Mouse (Mus musculus) bone marrow macrophage, adult 2 months (primary cell): ENCODE measurements at regions not wholly inside any gene's neighbourhood (a gene's known extent, or its start where the extent isn't known, plus 50 kb on each side); places are given as distances from the start of the nearest gene placed in this dataset.

Experiments used
- H3K27ac ChIP-seq: 2 replicates; pipeline ENCODE4 v1.5.1; 2012; ENCODE audit warnings: low read depth, low read length; ENCODE audit not compliant: insufficient read depth
- H3K4me1 ChIP-seq: 2 replicates; pipeline ENCODE4 v1.6.1; 2012; ENCODE audit warnings: low read length; ENCODE audit not compliant: control insufficient read depth, insufficient read depth
- H3K4me3 ChIP-seq: 2 replicates; pipeline ENCODE4 v1.5.1; 2012; ENCODE audit warnings: mild to moderate bottlenecking, low read length, moderate library complexity; ENCODE audit not compliant: insufficient read depth
- CTCF ChIP-seq: IDR thresholded peaks from 2 replicates; pipeline ENCODE4 v1.5.1; 2012; ENCODE audit warnings: low read depth, mild to moderate bottlenecking, low read length, moderate library complexity
- POLR2A ChIP-seq: IDR thresholded peaks from 2 replicates; pipeline ENCODE4 v1.6.1; 2012; ENCODE audit warnings: mild to moderate bottlenecking, low read depth, low read length, borderline replicate concordance

DNA sequence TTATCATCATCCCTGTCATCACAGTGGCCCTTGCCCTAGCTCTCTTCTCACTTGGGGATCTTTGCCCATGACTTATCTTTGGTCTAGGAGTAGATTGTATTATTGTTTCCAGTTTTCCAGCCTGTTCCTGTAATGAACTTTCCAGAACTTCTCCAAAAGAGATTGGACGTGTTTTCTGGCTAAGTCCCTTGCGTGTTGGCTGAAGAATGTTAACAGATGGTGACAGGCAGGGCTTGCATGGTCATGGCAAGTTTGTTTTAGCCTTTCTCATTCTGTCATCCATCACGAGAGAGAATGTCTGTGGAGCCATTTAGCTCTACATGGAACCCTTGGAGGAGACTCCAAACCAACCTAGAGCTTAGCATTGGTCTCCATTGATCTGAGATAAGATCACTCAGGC lies 123.2 kb upstream of the Adra1d start:
- H3K27ac ChIP-seq: no peak overlapping the region
- TF ChIP-seq POLR2A: no peak
- TF ChIP-seq CTCF: no peak
- H3K4me1 ChIP-seq: peaks cover 3% of the 10 kb centered on the region
- no peak overlapping the region for H3K4me3 ChIP-seq

DNA sequence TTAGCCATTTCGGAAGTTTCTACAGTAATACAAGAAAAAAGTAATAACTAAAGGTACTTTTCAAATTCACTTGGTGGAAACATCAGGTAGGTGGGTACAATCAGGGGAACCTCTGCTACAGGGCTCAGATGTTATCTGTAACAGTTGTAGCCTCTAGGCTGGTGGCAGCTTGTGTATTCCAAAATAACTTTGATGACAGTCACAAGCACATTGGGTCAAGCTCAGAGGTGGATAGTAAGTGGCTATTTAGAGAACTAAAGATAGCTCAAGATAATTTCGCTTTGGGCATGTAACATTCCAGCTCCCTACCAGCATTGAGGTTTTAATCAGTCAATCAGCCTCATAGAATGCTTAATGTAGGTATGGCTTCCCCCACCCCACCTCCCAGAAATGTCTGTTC lies 121.7 kb upstream of the Adra1d start:
- H3K4me1 ChIP-seq: peaks cover 3% of the 10 kb centered on the region
- TF ChIP-seq POLR2A (no peak), CTCF (no peak)
- no peak overlapping the region for H3K27ac ChIP-seq
- no peak overlapping the region for H3K4me3 ChIP-seq

DNA sequence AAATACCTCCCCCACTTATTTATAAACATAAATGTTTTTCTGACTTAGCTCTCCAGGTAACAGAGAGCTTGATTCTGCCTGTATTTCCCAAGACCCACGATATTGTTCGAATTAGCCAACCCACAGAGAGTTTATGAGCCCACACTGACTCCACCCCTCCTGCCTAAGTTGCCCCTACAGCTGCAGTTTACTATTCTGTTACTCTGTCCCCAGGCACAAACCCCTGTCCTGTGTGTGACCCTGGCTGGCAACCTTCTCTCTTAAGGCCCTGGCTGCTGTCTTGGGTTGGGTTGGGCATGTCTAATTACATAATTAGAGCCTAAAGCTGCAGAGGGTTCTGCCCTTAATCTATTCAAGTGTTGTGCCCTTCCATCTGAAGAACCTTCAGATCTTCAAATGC lies 116.4 kb upstream of the Adra1d start:
- Histone ChIP-seq H3K4me1 (no peaks in the 10 kb centered on the region), H3K4me3 (no peak overlapping the region), H3K27ac (no peak overlapping the region)
- TF ChIP-seq CTCF: no peak
- no peak for TF ChIP-seq POLR2A

DNA sequence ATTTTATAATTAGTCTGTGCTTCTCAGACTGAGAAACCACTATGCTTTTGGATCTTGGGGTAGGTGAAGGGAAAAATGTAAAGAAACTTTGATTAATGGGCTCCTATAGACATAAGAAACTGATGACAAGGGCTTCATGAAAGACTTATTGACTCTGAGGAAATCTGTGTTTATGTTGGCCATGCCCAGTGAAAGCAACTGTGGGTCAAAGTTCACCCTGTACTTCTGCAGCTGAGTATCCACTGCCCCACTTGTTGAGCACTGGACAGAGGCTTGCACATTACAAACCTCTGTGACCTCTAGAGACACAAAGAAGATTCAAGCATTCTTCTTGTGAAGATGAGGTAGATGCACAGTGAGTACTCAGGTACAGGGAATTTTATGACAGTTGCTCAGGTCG lies 114.7 kb upstream of the Adra1d start:
- Histone ChIP-seq H3K4me1 (no peaks in the 10 kb centered on the region), H3K4me3 (no peak overlapping the region), H3K27ac (no peak overlapping the region)
- TF ChIP-seq POLR2A (no peak), CTCF (no peak)

DNA sequence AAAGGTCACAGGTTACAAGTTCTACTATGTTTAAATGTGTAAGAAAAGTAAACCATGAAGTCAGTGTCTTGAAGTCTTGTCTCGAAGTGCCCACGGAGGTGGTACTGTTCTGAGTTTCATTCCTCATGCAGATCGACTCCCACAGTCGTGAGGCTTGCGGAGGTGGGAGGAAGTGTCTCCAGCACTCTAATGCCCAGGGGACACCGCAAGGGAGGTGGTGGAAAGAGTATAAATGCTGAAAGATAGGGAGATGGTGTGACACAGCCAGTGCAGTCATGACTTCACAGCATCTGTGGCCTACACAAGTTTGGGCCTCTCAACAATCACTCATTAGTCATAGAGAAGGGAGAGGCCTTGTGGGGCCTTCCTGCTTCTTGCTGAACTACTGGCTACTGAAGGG lies 112.8 kb upstream of the Adra1d start:
- Histone ChIP-seq H3K4me3 (no peak overlapping the region), H3K4me1 (no peaks in the 10 kb centered on the region), H3K27ac (no peak overlapping the region)
- no peak for TF ChIP-seq CTCF
- no peak for TF ChIP-seq POLR2A

DNA sequence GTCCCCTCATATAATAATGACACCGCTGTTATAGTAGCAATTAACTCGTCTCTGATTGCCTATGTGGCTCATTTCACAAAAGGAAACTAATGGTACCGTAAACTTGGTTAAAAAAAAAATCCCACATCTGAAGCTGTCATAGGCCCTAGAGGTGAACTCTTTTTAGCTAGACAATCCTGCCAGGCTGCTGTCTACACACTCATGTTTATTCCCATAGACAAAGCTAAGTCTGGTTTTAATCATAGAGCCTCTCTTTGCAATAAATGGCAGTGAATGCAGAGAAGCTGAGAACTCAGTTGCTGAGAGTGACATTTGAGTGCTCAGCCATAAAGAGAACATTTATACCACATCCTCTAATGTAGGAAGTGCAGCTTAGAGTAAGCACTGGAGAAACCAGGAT lies 111.3 kb upstream of the Adra1d start:
- TF ChIP-seq POLR2A (no peak), CTCF (no peak)
- H3K4me3 ChIP-seq: no peak overlapping the region
- no peak overlapping the region for H3K27ac ChIP-seq
- H3K4me1 ChIP-seq: no peaks in the 10 kb centered on the region

DNA sequence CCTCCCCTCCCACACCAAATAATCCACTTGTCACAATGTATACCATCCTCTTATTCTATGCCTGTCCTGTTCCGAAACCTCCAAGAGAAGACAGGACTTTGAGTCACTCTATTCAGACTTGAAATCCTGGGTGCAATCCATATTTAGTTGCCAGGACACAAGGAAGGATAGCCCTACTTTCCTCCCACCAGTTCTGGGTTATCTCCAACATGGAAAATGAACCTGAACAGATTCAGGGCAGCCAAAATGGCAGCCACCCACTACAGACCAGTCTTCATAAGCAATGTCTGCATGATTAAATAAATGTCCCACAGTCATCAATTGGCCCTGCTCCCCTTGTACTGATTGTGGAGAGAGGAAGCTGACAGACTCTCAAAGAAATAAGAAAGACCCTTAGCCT lies 110.6 kb upstream of the Adra1d start:
- Histone ChIP-seq H3K4me3 (no peak overlapping the region), H3K4me1 (no peaks in the 10 kb centered on the region), H3K27ac (no peak overlapping the region)
- TF ChIP-seq CTCF (no peak), POLR2A (no peak)

DNA sequence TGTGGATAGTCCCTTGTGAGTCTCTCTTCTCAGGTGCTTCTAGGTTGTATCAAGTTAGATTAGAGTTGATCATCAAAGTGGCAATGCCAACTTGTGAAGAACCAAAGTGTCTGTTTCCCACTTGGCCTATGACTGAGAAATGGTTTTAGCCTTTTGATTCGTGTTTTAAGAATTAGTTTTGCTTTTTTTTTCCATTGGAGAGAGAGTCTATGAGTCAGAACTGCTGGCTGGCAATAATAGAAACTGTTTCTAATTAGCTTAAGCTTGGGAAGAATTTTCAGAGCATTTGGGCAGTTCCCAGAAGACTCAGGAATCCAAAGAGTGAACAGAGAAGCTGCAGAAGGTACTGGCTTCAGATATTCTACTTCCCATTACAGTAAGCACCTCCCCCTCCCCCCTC lies 110.1 kb upstream of the Adra1d start:
- Histone ChIP-seq H3K4me3 (no peak overlapping the region), H3K4me1 (no peaks in the 10 kb centered on the region), H3K27ac (no peak overlapping the region)
- TF ChIP-seq CTCF (no peak), POLR2A (no peak)

DNA sequence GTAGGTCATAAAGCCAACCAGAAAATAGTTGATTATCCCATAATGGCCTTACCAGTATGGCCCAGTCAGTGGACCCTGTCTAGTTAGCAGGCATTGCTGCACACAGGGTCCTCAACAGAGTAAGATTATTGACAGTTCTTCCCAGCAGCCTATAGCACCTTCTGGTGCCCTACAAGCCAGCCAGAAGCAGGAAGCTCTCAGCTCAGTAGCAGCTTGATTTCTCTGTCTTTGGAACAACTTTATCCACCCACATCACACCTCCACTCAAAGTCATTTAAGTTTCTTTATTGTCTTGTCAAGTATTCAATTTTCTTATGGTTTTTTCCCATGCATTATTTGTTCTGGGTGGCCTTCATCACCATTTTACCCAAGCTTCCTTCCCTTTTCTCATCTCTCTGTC lies 108.8 kb upstream of the Adra1d start:
- TF ChIP-seq POLR2A (no peak), CTCF (no peak)
- Histone ChIP-seq H3K4me3 (no peak overlapping the region), H3K27ac (no peak overlapping the region), H3K4me1 (no peaks in the 10 kb centered on the region)

DNA sequence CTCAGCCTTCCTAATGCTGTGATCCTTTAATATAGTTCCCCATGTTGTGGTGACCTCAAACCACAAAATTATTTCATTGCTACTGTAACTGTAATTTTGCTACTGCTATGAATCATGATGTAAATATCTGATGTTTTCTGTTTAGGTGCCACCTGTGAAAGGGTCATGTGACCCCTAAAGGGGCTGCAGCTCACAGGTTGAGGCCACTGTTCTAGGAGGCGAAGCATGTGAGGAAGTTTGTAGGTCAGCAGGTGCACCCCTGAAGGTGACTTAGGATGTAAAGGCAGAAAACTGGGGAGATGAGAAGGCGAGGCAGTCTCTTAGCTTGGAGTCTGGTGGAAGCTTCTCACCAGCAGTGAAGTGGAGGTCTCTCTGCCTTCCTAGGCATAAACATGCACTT lies 105.8 kb upstream of the Adra1d start:
- H3K4me3 ChIP-seq: no peak overlapping the region
- H3K4me1 ChIP-seq: no peaks in the 10 kb centered on the region
- no peak for TF ChIP-seq POLR2A
- TF ChIP-seq CTCF: no peak
- no peak overlapping the region for H3K27ac ChIP-seq

DNA sequence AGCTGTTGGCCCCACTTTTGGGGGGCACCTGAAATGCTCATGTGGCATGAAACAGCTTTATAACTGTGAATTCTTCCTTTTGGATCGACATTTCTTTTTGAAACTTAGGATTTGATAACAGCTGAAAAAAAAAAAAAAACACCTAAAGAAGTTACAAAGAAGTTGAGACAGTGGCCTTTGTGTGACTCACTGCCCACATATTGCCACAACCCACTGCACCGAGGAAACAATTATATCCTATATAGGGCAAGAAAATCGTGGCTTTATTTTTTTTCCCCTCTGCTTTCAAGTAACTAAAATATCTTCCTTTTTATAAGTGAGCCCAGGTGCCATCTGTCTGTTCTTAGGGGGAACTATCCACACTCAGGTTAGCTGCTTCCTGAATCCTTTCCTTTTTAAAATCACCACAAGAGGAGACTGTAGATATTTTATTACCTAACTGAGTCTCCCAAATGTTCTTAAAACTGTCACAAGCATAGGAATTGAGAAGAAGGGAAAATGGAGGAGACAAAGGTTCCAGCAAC lies 104.8 kb upstream of the Adra1d start:
- Histone ChIP-seq H3K4me1 (no peaks in the 10 kb centered on the region), H3K27ac (no peak overlapping the region), H3K4me3 (no peak overlapping the region)
- no peak for TF ChIP-seq POLR2A
- no peak for TF ChIP-seq CTCF

DNA sequence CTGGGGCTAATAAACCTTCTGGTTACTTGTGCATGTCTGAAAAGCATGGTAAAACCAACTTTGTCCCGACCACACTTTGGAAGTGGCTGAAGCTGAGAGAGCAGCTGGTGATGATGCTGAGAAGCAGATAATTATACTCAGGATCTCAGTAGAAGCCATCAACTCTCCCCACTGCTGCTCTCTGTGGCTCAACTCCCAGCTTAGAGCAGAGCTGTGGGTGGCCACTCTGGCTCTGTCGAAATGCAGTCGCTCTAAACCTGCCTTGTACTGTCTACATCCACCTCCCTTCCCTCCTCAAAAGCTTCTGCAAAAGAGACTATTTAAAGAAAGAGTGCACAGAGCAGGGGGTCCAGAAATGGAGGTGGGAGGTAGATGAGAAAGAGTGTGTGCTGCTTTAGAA lies 102.5 kb upstream of the Adra1d start:
- no peaks in the 10 kb centered on the region for H3K4me1 ChIP-seq
- no peak overlapping the region for H3K27ac ChIP-seq
- TF ChIP-seq CTCF (no peak), POLR2A (no peak)
- no peak overlapping the region for H3K4me3 ChIP-seq
